In the genomic region with DNA sequence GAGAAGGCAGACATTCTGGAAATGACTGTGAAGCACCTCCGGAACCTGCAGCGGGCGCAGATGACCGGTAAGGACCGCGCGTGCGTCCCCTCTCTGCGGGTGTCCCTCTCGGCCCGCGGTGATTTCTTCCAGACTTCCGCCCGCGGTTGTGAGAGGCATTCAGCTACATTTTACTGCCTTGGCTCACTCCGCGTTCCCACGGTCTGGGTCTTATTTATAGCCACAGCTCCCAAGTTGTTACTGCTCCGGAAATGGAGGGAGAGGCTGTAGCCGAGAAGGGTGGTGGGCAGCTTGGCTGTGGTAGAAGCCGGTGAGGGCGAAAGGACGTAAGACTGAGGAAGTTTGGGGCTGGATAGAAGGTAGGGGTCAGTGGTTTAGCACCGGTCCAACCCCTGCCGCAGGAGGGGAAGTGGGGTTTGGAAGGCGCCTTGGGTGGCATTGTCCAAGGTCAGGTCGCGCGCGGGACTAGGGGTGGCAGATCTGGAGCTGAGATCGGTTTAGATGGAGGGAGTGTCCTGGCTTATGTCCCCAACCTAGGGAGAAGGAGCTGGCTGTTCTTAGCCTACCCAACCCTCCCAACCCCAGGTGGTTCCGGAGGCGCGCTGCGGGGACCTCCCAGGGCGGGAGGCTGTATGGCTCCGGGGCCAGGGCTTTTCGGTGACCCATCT, we compare ENCODE assay signal across 8 mouse cellular contexts. TPM values are rescaled to one million over a fixed set of nuclear protein-coding genes. Genes with fewer than 3 reads are reported as not detected.
A peak's percentile ranks its signal among the peaks of the same experiment; 100 is the strongest.
DNase-seq lines count a peak whose midpoint lies in the region; ATAC-seq and TF ChIP-seq lines count a peak whose summit lies in the region.

No protein-coding gene starts in this region.

- under 1% methylated on average over 38 of the region's 38 CpGs for WGBS in hindbrain, postnatal 0 days
- under 1% methylated on average over 38 of the region's 38 CpGs for WGBS in limb, embryonic 12.5 days
- WGBS in midbrain, embryonic 16.5 days: 0% methylated on average over 38 of the region's 38 CpGs
- WGBS in stomach, postnatal 0 days: 0% methylated on average over 38 of the region's 38 CpGs

- H3K9me3 ChIP-seq in hindbrain, postnatal 0 days (ENCODE audit: low read length): no peaks in the 10 kb centered on the region
- H3K9me3 ChIP-seq in limb, embryonic 12.5 days: no peaks in the 10 kb centered on the region
- H3K9me3 ChIP-seq in midbrain, embryonic 16.5 days (replicated peaks; ENCODE audit: control insufficient read depth, low read length, poor library complexity, severe bottlenecking): no peaks in the 10 kb centered on the region
- H3K9me3 ChIP-seq in stomach, postnatal 0 days (ENCODE audit: control insufficient read depth, low read length): no peaks in the 10 kb centered on the region

- H3K27ac ChIP-seq in hindbrain, postnatal 0 days: peak overlapping the region; percentile 70
- peak overlapping the region; percentile 97 for H3K27ac ChIP-seq in limb, embryonic 12.5 days
- peak overlapping the region; percentile 53 for H3K27ac ChIP-seq in midbrain, embryonic 16.5 days (ENCODE audit: low read length)
- peak overlapping the region; percentile 93 for H3K27ac ChIP-seq in stomach, postnatal 0 days (replicated peaks)

- no peak; the same call in 1 of the 2 replicates for ATAC-seq in hindbrain, postnatal 0 days
- no peak for ATAC-seq in limb, embryonic 12.5 days (ENCODE audit: insufficient number of reproducible peaks, insufficient read depth, low FRiP score, low TSS enrichment, low read depth)
- no peak for ATAC-seq in midbrain, embryonic 16.5 days
- ATAC-seq in stomach, postnatal 0 days (ENCODE audit: low FRiP score, low TSS enrichment): no peak

- peaks cover 4% of the 10 kb centered on the region for H3K27me3 ChIP-seq in hindbrain, postnatal 0 days (ENCODE audit: insufficient read depth, low read length)
- peaks cover 3% of the 10 kb centered on the region; the same call in 1 of the 2 replicates for H3K27me3 ChIP-seq in limb, embryonic 12.5 days
- H3K27me3 ChIP-seq in midbrain, embryonic 16.5 days (ENCODE audit: control insufficient read depth, insufficient read depth, low read depth, low read length): peaks cover 20% of the 10 kb centered on the region
- no peaks in the 10 kb centered on the region for H3K27me3 ChIP-seq in stomach, postnatal 0 days (ENCODE audit: control insufficient read depth, insufficient read depth, low read length)

- H3K9ac ChIP-seq in hindbrain, postnatal 0 days (replicated peaks; ENCODE audit: low read length): peak overlapping the region; percentile 55
- peak overlapping the region; percentile 79 for H3K9ac ChIP-seq in limb, embryonic 12.5 days (replicated peaks)
- peak overlapping the region; percentile 56 for H3K9ac ChIP-seq in midbrain, embryonic 16.5 days (ENCODE audit: low read depth, low read length)
- peak overlapping the region; percentile 73 for H3K9ac ChIP-seq in stomach, postnatal 0 days (ENCODE audit: low read length)

- no peaks in the 10 kb centered on the region for H3K36me3 ChIP-seq in hindbrain, postnatal 0 days (ENCODE audit: insufficient read depth, low read length)
- H3K36me3 ChIP-seq in limb, embryonic 12.5 days: peaks cover 3% of the 10 kb centered on the region; the same call in 1 of the 2 replicates
- no peaks in the 10 kb centered on the region for H3K36me3 ChIP-seq in midbrain, embryonic 16.5 days (ENCODE audit: control insufficient read depth, insufficient read depth, low read length)
- H3K36me3 ChIP-seq in stomach, postnatal 0 days (ENCODE audit: control insufficient read depth, insufficient read depth, low read length): no peaks in the 10 kb centered on the region

- peak; percentile 61 for DNase-seq in lung, adult 18-20 months
- DNase-seq in lung, postnatal 25 days (ENCODE audit: low spot score): no peak
- DNase-seq in embryo, embryonic 10.5 days (ENCODE audit: low spot score): peak; percentile 77
- peak; percentile 65 for DNase-seq in gastrocnemius, postnatal 25 days
- DNase-seq in hindbrain, postnatal 0 days (ENCODE audit: low spot score): peak; percentile 42
- peak; percentile 51 for DNase-seq in stomach, postnatal 0 days (ENCODE audit: low spot score)

- peak overlapping the region; percentile 99 for H3K4me2 ChIP-seq in hindbrain, postnatal 0 days (ENCODE audit: low read depth, low read length)
- H3K4me2 ChIP-seq in limb, embryonic 12.5 days: peak overlapping the region; percentile 87
- H3K4me2 ChIP-seq in midbrain, embryonic 16.5 days (ENCODE audit: low read length): peak overlapping the region; percentile 82
- H3K4me2 ChIP-seq in stomach, postnatal 0 days (replicated peaks; ENCODE audit: low read depth): peak overlapping the region; percentile 90

- peak overlapping the region; percentile 64 for H3K4me3 ChIP-seq in hindbrain, postnatal 0 days (ENCODE audit: low read length)
- H3K4me3 ChIP-seq in limb, embryonic 12.5 days (replicated peaks): peak overlapping the region; percentile 78
- H3K4me3 ChIP-seq in midbrain, embryonic 16.5 days (ENCODE audit: low read depth, low read length): peak overlapping the region; percentile 55
- H3K4me3 ChIP-seq in stomach, postnatal 0 days (ENCODE audit: low read depth, low read length): peak overlapping the region; percentile 70

- no peak for TF ChIP-seq EP300 in stomach, postnatal 0 days (optimal IDR thresholded peaks at IDR 0.05)

- H3K4me1 ChIP-seq in hindbrain, postnatal 0 days (ENCODE audit: insufficient read depth, low read length): peaks cover 5% of the 10 kb centered on the region; the same call in 1 of the 2 replicates
- H3K4me1 ChIP-seq in limb, embryonic 12.5 days (replicated peaks): peaks cover 47% of the 10 kb centered on the region
- H3K4me1 ChIP-seq in midbrain, embryonic 16.5 days (ENCODE audit: control insufficient read depth, insufficient read depth, low read length): peaks cover 41% of the 10 kb centered on the region
- peaks cover 9% of the 10 kb centered on the region for H3K4me1 ChIP-seq in stomach, postnatal 0 days (replicated peaks; ENCODE audit: control insufficient read depth, insufficient read depth)

- TF ChIP-seq CTCF in hindbrain, postnatal 0 days (IDR thresholded peaks at IDR 0.05; ENCODE audit: low read depth): peak; percentile 4; the same call in 1 of the 2 replicates
- TF ChIP-seq CTCF in stomach, postnatal 0 days (IDR thresholded peaks at IDR 0.05; ENCODE audit: low read depth): no peak

RNA-seq across cellular contexts. Expression of a gene that starts 2.1 kb away (rescaled TPM):
- 10 to 100 TPM in 1 of 2 experiments, 1 to 10 TPM in 1; 9.2 to 12.5 TPM for total RNA-seq in gastrocnemius, postnatal 25 days (2021)
- total RNA-seq in hindbrain, postnatal 0 days (2014; rRNA removed): 9.2 and 19.8 TPM in 2 replicates
- polyA plus RNA-seq in hindbrain, postnatal 0 days (2015; fragmentation: Nextera tagmentation; extraction: Ambion mirVana): 10.6 and 12.5 TPM in 2 replicates
- 74.9 and 76.9 TPM in 2 replicates for polyA plus RNA-seq in limb, embryonic 12.5 days (2016; fragmentation: Nextera tagmentation; extraction: Ambion mirVana)
- polyA plus RNA-seq in midbrain, embryonic 16.5 days (2015; fragmentation: Nextera tagmentation; extraction: Ambion mirVana): 7.6 and 9.4 TPM in 2 replicates
- 66.2 and 73.1 TPM in 2 replicates for polyA plus RNA-seq in stomach, postnatal 0 days (2015; fragmentation: Nextera tagmentation; extraction: Ambion mirVana)
